Comparison of ENCODE assay signal across 19 mouse cellular contexts in genomic region chr12:86700927-86701310, GRCm38 (mm10). TPM values are rescaled to one million over a fixed set of nuclear protein-coding genes. Genes with fewer than 3 reads are reported as not detected.
DNase-seq lines count a peak whose midpoint lies in the region; ATAC-seq lines count a peak whose summit lies in the region.
"Had no signal": no experiment of that assay in that cellular context is flagged by ENCODE, and none has a peak within 500 bp of the region (broad histone marks: within the 10 kb centered on the region; RNA-seq: fewer than 3 reads in every experiment).

No protein-coding gene starts in this region.

- peaks cover 4% of the 10 kb centered on the region; the same call in 1 of the 2 replicates for H3K36me3 ChIP-seq in lung, embryonic 16.5 days (ENCODE audit: control insufficient read depth, insufficient read depth, low read length)
- no peaks in the 10 kb centered on the region; the same call in 1 of the 2 replicates for H3K36me3 ChIP-seq in forebrain, embryonic 11.5 days (ENCODE audit: control insufficient read depth, insufficient read depth, low read length)
- H3K36me3 ChIP-seq in hindbrain, embryonic 10.5 days = peaks cover 34% of the 10 kb centered on the region
- H3K36me3 ChIP-seq in neural tube, embryonic 12.5 days = peaks cover 19% of the 10 kb centered on the region
- H3K36me3 ChIP-seq: liver, embryonic 13.5 days had no signal

- H3K9me3 ChIP-seq in lung, embryonic 16.5 days (ENCODE audit: control insufficient read depth, low read length) = no peaks in the 10 kb centered on the region
- H3K9me3 ChIP-seq in forebrain, embryonic 11.5 days (ENCODE audit: control insufficient read depth, low read length) = no peaks in the 10 kb centered on the region
- no peaks in the 10 kb centered on the region for H3K9me3 ChIP-seq in hindbrain, embryonic 10.5 days
- H3K9me3 ChIP-seq in neural tube, embryonic 12.5 days = 0 out of 2 replicates have a peak, but pooled peaks cover 6% of the 10 kb centered on the region
- H3K9me3 ChIP-seq: embryonic facial prominence, embryonic 15.5 days; heart, embryonic 15.5 days; liver, embryonic 13.5 days had no signal

- H3K9ac ChIP-seq in lung, embryonic 16.5 days (ENCODE audit: low read length) = 0 out of 2 replicates have a peak overlapping the region, but pooled peaks have one; percentile 28
- no peak overlapping the region for H3K9ac ChIP-seq in forebrain, embryonic 11.5 days (ENCODE audit: low read length)
- H3K9ac ChIP-seq in neural tube, embryonic 12.5 days = no peak overlapping the region
- H3K9ac ChIP-seq: embryonic facial prominence, embryonic 15.5 days; heart, embryonic 15.5 days; liver, embryonic 13.5 days had no signal

- H3K4me1 ChIP-seq in lung, embryonic 16.5 days (replicated peaks; ENCODE audit: control insufficient read depth, insufficient read depth, low read length) = peaks cover 11% of the 10 kb centered on the region
- peaks cover 6% of the 10 kb centered on the region; the same call in 1 of the 2 replicates for H3K4me1 ChIP-seq in forebrain, embryonic 11.5 days (replicated peaks; ENCODE audit: control insufficient read depth, insufficient read depth, low read length)
- peaks cover 47% of the 10 kb centered on the region for H3K4me1 ChIP-seq in hindbrain, embryonic 10.5 days (replicated peaks)
- peaks cover 12% of the 10 kb centered on the region for H3K4me1 ChIP-seq in neural tube, embryonic 12.5 days
- H3K4me1 ChIP-seq: liver, embryonic 13.5 days had no signal

- H3K4me2 ChIP-seq in lung, embryonic 16.5 days (ENCODE audit: low read depth, low read length) = no peak overlapping the region
- no peak overlapping the region for H3K4me2 ChIP-seq in forebrain, embryonic 11.5 days (ENCODE audit: low read depth, low read length, severe bottlenecking)
- H3K4me2 ChIP-seq in neural tube, embryonic 12.5 days (replicated peaks) = no peak overlapping the region
- H3K4me2 ChIP-seq: embryonic facial prominence, embryonic 15.5 days; heart, embryonic 15.5 days; liver, embryonic 13.5 days had no signal

- no peak overlapping the region for H3K27ac ChIP-seq in lung, embryonic 16.5 days (ENCODE audit: low read length)
- peak overlapping the region; percentile 55 for H3K27ac ChIP-seq in forebrain, embryonic 11.5 days (ENCODE audit: low read depth, low read length)
- peak overlapping the region; percentile 83 for H3K27ac ChIP-seq in hindbrain, embryonic 10.5 days
- peak overlapping the region; percentile 23; the same call in 1 of the 2 replicates for H3K27ac ChIP-seq in neural tube, embryonic 12.5 days
- H3K27ac ChIP-seq: heart, embryonic 15.5 days; liver, embryonic 13.5 days; stomach, postnatal 0 days had no signal

- ATAC-seq in lung, embryonic 16.5 days (ENCODE audit: low read depth) = no peak; the same call in 1 of the 2 replicates
- no peak for ATAC-seq in forebrain, embryonic 11.5 days (replicated peaks; ENCODE audit: low FRiP score)
- ATAC-seq in neural tube, embryonic 12.5 days (ENCODE audit: low FRiP score, low read depth) = no peak

- H3K27me3 ChIP-seq in lung, embryonic 16.5 days (ENCODE audit: control insufficient read depth, insufficient read depth, low read depth, low read length) = no peaks in the 10 kb centered on the region
- H3K27me3 ChIP-seq in forebrain, embryonic 11.5 days (ENCODE audit: control insufficient read depth, insufficient read depth, low read length) = no peaks in the 10 kb centered on the region
- H3K27me3 ChIP-seq in hindbrain, embryonic 10.5 days (ENCODE audit: insufficient read depth, poor library complexity, severe bottlenecking) = no peaks in the 10 kb centered on the region
- H3K27me3 ChIP-seq in neural tube, embryonic 12.5 days (replicated peaks) = no peaks in the 10 kb centered on the region
- H3K27me3 ChIP-seq: embryonic facial prominence, embryonic 15.5 days; heart, embryonic 15.5 days; liver, embryonic 13.5 days had no signal

- no peak for DNase-seq in lung, postnatal 10 days
- no peak for DNase-seq in forebrain, embryonic 11.5 days (ENCODE audit: low spot score)
- DNase-seq in hindbrain, embryonic 10.5 days (ENCODE audit: low spot score) = no peak
- no peak for DNase-seq in urinary bladder, postnatal 25 days (ENCODE audit: low spot score)
- DNase-seq in right cerebral cortex, adult 18-20 months = no peak
- no peak for DNase-seq in gastrocnemius, postnatal 25 days
- DNase-seq: kidney, postnatal 14 days; left cerebral cortex, postnatal 4 days; liver, embryonic 13.5 days; thymus, postnatal 25 days had no signal

- 72% methylated on average over 4 of the region's 4 CpGs for WGBS in lung, embryonic 16.5 days
- 57% methylated on average over 4 of the region's 4 CpGs for WGBS in forebrain, embryonic 11.5 days
- WGBS in hindbrain, embryonic 10.5 days = 61% methylated on average over 4 of the region's 4 CpGs
- WGBS in neural tube, embryonic 12.5 days = 67% methylated on average over 4 of the region's 4 CpGs

- H3K4me3 ChIP-seq in lung, embryonic 16.5 days (ENCODE audit: low read length) = no peak overlapping the region
- no peak overlapping the region for H3K4me3 ChIP-seq in forebrain, embryonic 11.5 days (ENCODE audit: low read depth, low read length)
- no peak overlapping the region for H3K4me3 ChIP-seq in hindbrain, embryonic 10.5 days
- H3K4me3 ChIP-seq in neural tube, embryonic 12.5 days = no peak overlapping the region
- H3K4me3 ChIP-seq: embryonic facial prominence, embryonic 15.5 days; heart, embryonic 15.5 days; liver, embryonic 13.5 days had no signal

RNA-seq across cellular contexts. Expression of gene Vash1, which starts 22.4 kb away (rescaled TPM):
- polyA plus RNA-seq in lung, embryonic 16.5 days (2015; fragmentation: Nextera tagmentation; extraction: Ambion mirVana) = 9.7 and 10.0 TPM in 2 replicates
- polyA plus RNA-seq in forebrain, embryonic 11.5 days (2014; fragmentation: Nextera tagmentation; extraction: Ambion mirVana) = 23.5 and 25.5 TPM in 2 replicates
- polyA plus RNA-seq in hindbrain, embryonic 10.5 days (2016; fragmentation: Nextera tagmentation; extraction: Ambion mirVana) = 21.1 and 27.4 TPM in 2 replicates
- polyA plus RNA-seq in neural tube, embryonic 12.5 days (2016; fragmentation: Nextera tagmentation; extraction: Ambion mirVana) = 39.1 and 42.5 TPM in 2 replicates
- total RNA-seq in gastrocnemius, postnatal 25 days (2021) = 10 to 100 TPM; 10.3 to 11.8 TPM

RNA-seq across cellular contexts. Expression of gene Angel1, which starts 25.3 kb away (rescaled TPM):
- polyA plus RNA-seq in lung, embryonic 16.5 days (2015; fragmentation: Nextera tagmentation; extraction: Ambion mirVana) = 11.9 and 12.4 TPM in 2 replicates
- polyA plus RNA-seq in forebrain, embryonic 11.5 days (2014; fragmentation: Nextera tagmentation; extraction: Ambion mirVana) = 14.9 and 15.7 TPM in 2 replicates
- 14.7 and 14.8 TPM in 2 replicates for polyA plus RNA-seq in hindbrain, embryonic 10.5 days (2016; fragmentation: Nextera tagmentation; extraction: Ambion mirVana)
- 15.6 and 18.1 TPM in 2 replicates for polyA plus RNA-seq in neural tube, embryonic 12.5 days (2016; fragmentation: Nextera tagmentation; extraction: Ambion mirVana)
- 1 to 10 TPM; 3.3 to 3.8 TPM for total RNA-seq in gastrocnemius, postnatal 25 days (2021)

RNA-seq across cellular contexts. Expression of gene Lrrc74a, which starts 33.2 kb away (rescaled TPM):
- polyA plus RNA-seq in lung, embryonic 16.5 days (2015; fragmentation: Nextera tagmentation; extraction: Ambion mirVana) = not detected in 2 replicates
- polyA plus RNA-seq in forebrain, embryonic 11.5 days (2014; fragmentation: Nextera tagmentation; extraction: Ambion mirVana) = not detected in 2 replicates
- polyA plus RNA-seq in hindbrain, embryonic 10.5 days (2016; fragmentation: Nextera tagmentation; extraction: Ambion mirVana) = not detected in 2 replicates
- not detected in 2 replicates for polyA plus RNA-seq in neural tube, embryonic 12.5 days (2016; fragmentation: Nextera tagmentation; extraction: Ambion mirVana)
- total RNA-seq in gastrocnemius, postnatal 25 days (2021) = not detected
- total RNA-seq: granulocyte monocyte progenitor cell, adult 5-6 weeks; layer of hippocampus, postnatal 10 days; left cerebral cortex, postnatal 4 days had no signal
- polyA plus RNA-seq: embryonic facial prominence, embryonic 15.5 days; heart, embryonic 15.5 days; intestine, embryonic 14.5 days; liver, embryonic 13.5 days; small intestine, adult 2 months; stomach, postnatal 0 days had no signal
